Mouse (Mus musculus) testis, adult 10 weeks (tissue): ENCODE data around the gene Lpo. TPM values are rescaled to one million over a fixed set of nuclear protein-coding genes. Genes with fewer than 3 reads are reported as not detected.

Experiments
- polyA plus RNA-seq: library from polyadenylated mRNA; stranded (reverse); fragments of 350-450 nt; fragmentation: Illumina TruSeq; extraction: RNeasy Lipid Tissue Mini Kit (QIAGEN cat#74804); gene quantifications from one replicate; pipeline ENCODE4 v1.2.3, GENCODE M21; 2014; ENCODE audit warnings: low read depth, low replicate concordance

Gene Lpo
- polyA plus RNA-seq, result not detected

DNA sequence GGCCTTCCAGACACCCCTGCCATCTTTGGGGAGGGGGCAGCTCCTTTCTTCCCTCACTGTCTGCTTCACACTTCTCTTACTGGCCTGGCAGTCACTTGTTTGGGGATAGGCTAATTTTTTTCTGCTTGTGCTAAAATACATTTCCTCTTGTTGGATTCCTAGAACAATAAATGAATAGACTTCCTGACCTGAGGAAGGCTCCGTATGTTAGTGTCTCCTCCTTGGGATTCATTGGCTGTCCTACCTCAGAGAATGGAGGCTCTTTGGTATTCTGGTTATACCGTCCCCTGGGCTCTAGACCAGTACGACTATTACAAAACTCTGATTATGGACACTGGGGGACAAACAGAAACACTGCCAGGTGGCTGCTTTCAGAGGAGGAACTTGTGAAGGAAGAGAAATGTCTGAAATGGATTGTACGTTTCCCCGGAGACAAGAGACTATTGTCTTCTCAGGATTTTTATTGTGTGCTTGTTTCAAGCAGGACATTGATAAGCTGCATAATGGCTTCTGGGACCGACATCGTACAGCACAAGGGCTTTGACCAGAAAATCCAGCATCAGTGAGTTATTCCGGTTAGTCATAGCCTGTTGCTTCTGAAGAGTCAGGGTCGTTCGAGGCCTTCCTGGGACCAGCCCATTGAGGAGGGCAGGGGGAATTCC is at the start of gene Lpo:
Gene Lpo, minus strand, starts transcription at position 51 of the 662 bp plus-strand sequence.

DNA sequence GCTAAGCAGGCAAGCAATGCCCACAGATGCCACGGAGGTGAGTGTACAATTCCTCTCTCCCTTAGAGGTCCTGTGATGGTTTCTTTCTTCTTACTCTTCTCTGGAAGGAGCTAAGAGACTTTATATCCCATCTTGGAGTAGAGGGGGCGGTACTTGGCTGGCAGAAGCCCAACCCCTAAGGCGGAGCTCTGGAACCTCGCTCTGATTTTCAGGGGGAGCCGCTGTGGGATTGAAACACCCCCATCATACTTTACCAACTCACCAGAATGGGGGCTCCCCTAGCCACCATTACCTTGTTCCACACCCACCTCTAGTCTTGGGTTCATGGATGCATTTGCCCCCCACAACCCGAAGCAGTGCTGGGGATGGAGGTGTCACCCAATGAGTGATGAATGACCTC is 47.3 kb upstream of the Lpo start, which contains the start of gene Epx:
Gene Epx, minus strand, starts transcription at position 101 of the 400 bp plus-strand sequence.

DNA sequence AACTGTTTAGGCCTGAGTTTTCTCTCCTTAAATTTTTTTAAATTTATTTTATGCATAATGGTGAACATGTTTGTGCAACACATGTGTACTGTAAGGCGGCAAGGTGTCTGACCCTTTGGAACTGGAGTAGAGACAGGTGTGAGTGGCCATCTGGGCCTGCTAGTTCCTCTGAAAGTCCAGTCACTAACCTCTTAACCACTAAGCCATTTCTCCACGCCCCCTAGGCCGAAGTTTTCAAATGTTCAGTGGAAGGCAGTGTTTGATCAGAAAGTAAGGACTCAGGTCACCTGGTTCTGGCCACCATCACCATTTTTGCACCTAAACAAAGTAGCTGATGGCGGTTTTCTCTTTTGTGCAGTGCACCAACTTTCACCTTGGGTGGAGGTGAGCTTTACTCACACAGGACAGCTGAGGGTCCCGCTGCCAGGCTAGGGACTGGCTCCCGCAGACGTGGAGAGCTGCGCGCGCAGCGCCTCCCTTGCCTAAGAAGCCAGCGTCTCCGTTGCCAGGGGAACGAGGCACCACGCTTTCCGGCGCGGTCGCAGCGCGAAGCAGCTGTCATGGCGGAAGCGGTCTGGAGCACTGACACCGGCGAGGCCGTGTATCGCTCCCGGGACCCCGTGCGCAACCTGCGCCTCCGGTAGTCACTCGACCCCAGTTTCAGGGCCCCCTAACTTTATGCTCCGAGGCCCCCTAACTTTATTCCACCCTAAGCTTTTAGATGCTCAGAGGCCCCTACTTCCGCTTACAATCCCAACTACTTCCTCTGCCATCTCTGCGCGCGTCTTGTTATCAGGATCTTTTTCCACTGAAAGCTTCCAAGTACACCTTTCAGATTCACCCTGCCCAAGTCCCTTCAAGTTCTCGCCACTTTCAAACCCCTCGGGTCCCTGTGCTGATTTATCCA is 24.9 kb upstream of the Lpo start, which contains the start of gene Mks1:
Gene Mks1, plus strand, starts transcription at position 526 of the 907 bp plus-strand sequence.

DNA sequence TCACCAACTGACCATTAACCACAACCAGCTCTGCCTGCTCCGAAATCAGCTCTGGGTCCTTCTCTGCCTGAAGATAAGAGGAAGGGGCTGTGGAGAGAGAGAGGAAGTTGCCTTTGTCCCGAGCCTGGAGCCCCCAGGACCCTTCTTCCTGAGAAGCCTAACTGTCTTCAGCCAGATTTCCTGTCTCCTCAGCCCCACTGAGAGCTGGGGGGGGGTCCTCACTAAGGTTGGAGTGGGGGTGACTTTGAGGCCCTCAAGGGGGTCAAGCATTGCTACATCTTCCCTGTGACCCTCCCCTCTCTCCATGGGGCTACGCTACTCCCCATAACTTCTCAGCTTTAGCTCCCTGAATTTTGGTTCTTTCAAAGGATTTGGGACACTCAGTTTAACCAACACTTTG is 34.6 kb downstream of the Lpo start, which contains the start of gene Mpo:
Gene Mpo, plus strand, starts transcription at position 122 of the 400 bp plus-strand sequence.

DNA sequence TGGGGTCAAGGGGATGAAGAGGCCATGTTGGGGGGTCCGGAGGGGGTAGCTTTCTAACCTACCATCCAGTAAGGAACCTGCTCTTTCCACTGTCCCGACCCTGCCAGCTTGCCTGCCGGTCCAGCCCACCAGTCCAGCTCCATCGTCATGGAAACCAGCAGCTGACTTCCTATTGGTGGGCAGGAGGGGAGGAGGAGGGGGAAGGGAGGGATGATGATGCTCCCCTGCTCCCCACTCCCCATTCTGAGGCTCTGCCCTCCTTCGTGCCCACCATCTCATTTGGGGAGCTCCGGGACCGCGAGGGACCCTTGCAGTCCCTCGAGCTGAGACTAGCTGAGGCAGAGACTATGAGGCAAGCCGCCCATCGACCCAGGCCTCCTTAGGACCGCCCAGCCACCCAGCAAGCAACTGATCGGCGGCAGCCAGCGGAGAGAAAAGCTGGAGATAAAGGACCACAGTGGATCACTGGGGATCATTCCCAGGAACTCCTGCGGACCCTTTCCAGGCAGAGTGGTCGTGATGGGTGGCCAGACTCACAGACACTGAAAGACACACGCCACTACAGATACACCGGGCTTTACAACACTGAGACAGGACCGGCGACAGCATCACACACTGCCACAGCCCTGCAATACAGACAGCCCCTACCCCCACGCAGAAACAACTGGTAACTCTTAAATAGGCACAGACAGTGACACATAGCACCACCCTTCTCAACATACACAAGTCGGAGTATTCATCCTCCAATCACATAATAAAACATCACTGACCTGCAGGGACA is 67.6 kb downstream of the Lpo start, which contains the start of gene Tspoap1:
Gene Tspoap1, plus strand, starts transcription at position 241 of the 781 bp plus-strand sequence.

Other genes with a start within 250 kb of the Lpo start
- 19.1 TPM for gene Mtmr4, start 236.1 kb downstream of the Lpo start, polyA plus RNA-seq
- 151 TPM for gene Hsf5, start 211.1 kb downstream of the Lpo start, polyA plus RNA-seq
- 0.48 TPM for gene Rnf43, start 165.6 kb downstream of the Lpo start, polyA plus RNA-seq
- 12.7 TPM for gene Supt4a, start 90.7 kb downstream of the Lpo start, polyA plus RNA-seq
- gene Tspoap1, start 67.7 kb downstream of the Lpo start, polyA plus RNA-seq, result 1.7 TPM
- 0.52 TPM for gene Mpo, start 34.7 kb downstream of the Lpo start, polyA plus RNA-seq
- gene Mks1, start 24.9 kb upstream of the Lpo start, polyA plus RNA-seq, result 4.4 TPM
- not detected for gene Epx, start 47.2 kb upstream of the Lpo start, polyA plus RNA-seq
- not detected for gene Olfr462, start 64.0 kb upstream of the Lpo start, polyA plus RNA-seq
- not detected for gene Olfr463, start 69.1 kb upstream of the Lpo start, polyA plus RNA-seq
- not detected for gene Olfr464, start 92.7 kb upstream of the Lpo start, polyA plus RNA-seq
- gene Dynll2, start 159.2 kb upstream of the Lpo start, polyA plus RNA-seq, result 97.5 TPM
- gene Srsf1, start 219.1 kb upstream of the Lpo start, polyA plus RNA-seq, result 388 TPM
- 11.9 TPM for gene Vezf1, start 240.0 kb upstream of the Lpo start, polyA plus RNA-seq